Mouse (Mus musculus) stomach, postnatal 0 days (tissue): ENCODE measurements around the gene Ugt1a8.

Experiments
- CTCF ChIP-seq: IDR thresholded peaks from 2 replicates; pipeline ENCODE4 v1.5.1; 2016; ENCODE audit warnings: antibody characterized with exemption, low read depth, mild to moderate bottlenecking, moderate library complexity
- EP300 ChIP-seq: optimal IDR thresholded peaks from 2 replicates; pipeline ENCODE3; 2016; ENCODE audit warnings: antibody characterized with exemption

GRCm38 (mm10) chr1:88255989-88256754 is 168.6 kb downstream of the Ugt1a8 start:
- TF ChIP-seq CTCF (no peak), EP300 (no peak)
